Mouse (Mus musculus) kidney, adult 2 months (tissue): ENCODE measurements around the gene Polr2h.

ENCODE experiments used
- CTCF ChIP-seq: fragments of 200-500 bp; conservative IDR thresholded peaks from 2 replicates; pipeline ENCODE4 v1.5.1; 2011; ENCODE audit warnings: low read depth, mild to moderate bottlenecking, control low read depth, low read length, moderate library complexity, mixed read lengths; ENCODE audit not compliant: insufficient read depth, insufficient read length
- POLR2A ChIP-seq: fragments of 200-500 bp; IDR thresholded peaks from one replicate; pipeline ENCODE4 v1.6.1; 2011; ENCODE audit warnings: low read depth, low read length, control low read depth

GRCm38 (mm10) chr16:20725321-20725720 lies 7.9 kb downstream of the Polr2h start:
- TF ChIP-seq CTCF = no peak
- no peak for TF ChIP-seq POLR2A
